Mouse (Mus musculus): ENCODE measurements around the gene Nrn1.

DNA sequence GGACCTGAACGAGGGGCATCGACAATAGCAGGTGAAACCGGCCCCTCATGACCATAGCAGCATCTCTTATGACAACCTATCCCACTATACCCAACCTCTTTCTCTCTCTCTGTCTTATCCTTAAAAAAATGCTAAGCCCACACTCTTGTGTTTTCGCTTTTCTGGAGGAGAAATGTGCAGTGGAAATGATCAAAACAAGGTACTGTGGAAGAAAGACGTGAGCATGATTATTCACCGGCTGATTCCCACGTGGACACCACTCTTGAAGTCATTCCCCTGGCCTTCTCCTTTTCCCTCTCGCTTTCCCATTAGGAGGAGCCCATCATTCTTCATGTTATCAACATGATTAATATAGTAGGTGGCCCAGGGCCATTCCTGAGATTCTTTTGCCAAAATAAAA, 9.1 kb downstream of the Nrn1 start:
- TF ChIP-seq CTCF (IDR thresholded peaks at IDR 0.05; ENCODE audit: low read depth, low read length) (no peak), POLR2A (IDR thresholded peaks at IDR 0.05; ENCODE audit: extremely low read depth, insufficient read depth, low read length) (no peak)

All from liver, adult 2 months (tissue).